Mouse (Mus musculus) naive thymus-derived CD4-positive, alpha-beta T cell, adult 2 months (primary cell): ENCODE data around the gene Sned1.
A peak's percentile ranks its signal among the peaks of the same experiment; 100 is the strongest.
"Not testable (repeated sequence)": the region's sequence is repeated elsewhere in the genome, so short reads cannot be mapped to it uniquely, and the experiment has no call there.

Experiments used
- DNase-seq: peaks from one replicate; pipeline ENCODE4 v3.0.0-alpha.2; 2011; ENCODE audit warnings: low read depth

Gene Sned1

DNA sequence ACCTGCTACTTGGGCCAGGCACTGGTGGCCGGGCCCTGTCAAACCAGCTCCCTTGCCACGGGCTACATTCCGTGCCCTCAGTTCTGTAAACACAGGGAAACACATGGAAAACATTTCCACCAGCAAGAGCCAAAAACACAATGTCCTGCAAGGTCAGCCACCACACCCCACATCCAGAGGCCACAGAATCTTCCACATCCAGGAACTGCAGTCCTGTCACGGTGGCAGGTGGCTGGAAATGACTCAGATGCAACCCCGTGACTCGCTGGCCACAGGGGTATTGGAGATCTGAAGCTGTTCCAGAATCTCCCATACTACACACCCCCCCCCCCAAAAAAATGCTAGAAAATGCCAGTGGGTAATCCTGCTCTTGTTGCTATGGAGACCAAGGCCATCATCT, 6.4 kb upstream of the Sned1 start:
- DNase-seq, result no peak

DNA sequence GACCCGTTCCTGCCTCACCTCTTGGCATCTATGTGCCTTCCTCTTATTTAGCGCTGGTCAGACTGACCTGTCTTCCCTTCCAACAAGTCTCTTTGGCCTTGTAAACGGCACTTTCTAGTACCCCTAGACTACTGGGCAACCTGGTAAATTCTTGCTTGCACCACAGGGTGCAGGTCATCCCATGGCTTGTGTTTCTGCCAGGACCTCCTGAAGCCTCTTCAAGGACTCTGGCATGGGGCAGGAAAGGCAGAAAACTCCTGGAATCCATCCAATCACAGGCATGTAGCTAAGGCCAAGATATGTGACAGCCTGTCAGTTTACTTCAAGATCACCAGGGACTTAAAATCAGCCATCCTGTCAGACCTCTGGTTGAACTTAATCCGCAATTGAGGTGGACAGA, 6.0 kb upstream of the Sned1 start:
- no peak for DNase-seq

DNA sequence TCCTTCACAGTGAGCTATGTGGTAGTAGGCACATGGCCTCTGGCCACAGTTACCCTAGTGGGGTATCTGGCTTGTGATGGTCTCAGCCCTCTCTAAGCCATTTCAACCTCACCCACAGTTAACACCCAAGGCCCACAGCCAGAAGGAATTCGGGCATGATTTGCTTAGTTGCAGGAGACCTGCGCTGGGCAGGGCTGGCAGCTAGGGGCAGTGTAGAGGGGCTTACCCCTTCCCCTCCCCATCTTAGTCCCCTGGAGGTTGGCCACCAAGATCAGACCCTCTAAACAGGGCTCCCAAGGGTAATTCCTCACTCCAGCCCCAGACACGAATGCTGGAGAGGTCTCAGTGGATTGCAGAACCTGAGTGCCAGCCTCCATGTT, 894 bp downstream of the Sned1 start:
- DNase-seq, result no peak

DNA sequence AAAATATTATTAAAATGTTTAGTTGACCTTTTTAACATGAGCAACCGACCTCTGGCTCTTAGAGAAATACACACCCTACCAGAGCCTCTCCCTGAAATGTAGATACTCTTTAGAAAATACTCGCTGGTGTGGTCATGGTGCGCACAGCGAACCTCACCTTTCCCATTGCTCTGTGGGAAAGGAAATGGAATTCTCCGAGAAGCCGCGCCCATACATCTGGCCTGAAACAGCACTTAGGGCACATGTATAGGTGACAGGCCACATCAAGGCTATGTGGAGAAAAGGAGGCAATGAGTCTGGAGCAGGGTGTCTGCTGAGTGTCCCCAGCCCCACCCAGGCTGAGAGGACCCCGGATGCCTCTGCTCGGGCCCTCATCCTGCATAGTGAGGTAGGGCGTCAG, 2.0 kb downstream of the Sned1 start:
- DNase-seq, result no peak

DNA sequence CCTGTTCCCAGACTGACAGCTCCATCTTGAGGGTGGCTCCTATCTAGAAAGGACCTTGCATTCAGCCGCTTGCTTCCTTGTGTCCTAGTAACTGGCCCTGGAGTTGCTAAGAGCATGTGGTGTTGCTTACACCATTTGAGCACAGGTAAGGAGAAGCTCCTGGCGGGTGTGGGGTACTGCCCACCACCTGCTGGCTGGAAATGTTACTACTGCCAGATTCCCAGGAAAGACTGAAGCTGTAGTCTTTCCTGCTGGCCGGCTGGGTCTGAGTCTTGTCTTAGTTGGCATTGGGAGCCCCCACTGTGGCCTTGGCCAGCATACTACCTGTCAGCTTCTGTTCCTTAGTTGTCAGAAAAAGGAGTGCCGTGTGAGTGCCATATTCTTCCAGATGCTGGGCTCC, 2.6 kb downstream of the Sned1 start:
- DNase-seq, result no peak

DNA sequence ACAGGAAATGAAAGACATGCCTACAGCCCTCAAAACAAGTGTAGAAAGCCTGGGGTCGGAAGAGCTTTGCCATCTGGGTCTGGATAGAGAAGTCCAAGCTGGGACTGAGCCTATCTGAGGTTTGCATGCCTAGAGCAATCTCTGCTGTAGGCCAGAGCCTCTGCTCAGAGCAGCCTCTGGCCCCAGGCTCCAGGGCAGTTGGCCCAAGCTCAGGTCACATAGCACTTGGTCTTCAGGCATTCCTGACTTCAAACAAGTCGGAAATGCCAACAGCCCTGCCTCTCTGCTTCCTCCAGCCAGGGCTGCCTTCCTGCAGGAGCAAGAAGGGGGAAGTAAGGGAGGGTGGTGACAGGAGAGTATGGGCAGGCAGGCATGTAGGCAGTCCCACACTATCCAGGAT, 10.3 kb downstream of the Sned1 start:
- DNase-seq, result no peak

DNA sequence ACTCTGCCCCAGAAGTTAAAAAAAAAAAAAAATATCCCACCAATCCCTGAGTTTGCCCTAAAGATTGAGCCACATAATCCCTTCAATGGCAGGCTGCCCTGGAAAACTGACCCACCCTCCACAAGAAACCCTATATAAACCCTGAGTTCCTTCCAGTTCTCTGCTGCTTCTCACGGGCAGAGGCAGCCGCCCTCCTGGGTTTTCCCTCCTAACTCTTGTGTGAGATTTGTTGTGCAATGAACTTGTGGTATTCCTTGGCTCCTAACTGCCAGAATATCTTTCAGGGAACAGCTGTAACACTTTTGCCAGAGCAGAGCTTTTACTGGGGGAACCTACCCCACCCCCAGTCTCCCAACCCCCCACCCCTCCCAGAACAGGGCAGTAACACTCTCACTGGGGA, 16.9 kb downstream of the Sned1 start:
- no peak for DNase-seq

DNA sequence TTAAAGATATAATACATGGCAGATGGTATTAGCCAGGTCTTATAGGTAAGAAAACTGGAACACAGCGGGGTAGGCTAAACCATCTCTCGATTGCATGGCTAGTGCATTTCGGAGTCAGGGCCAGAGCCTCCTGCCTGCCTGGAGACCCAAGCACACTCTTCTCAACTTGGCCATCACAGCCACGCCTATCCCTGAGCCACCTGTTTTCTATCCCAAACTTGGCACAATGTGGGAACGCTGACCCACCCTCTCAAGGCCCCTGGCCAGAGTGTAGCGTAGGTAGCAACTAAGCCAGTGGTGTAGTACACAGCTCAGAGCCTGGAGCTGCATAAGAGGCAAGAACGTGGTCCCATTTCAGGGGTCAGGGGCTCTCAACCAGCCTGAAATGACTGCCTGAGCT, 20.1 kb downstream of the Sned1 start:
- DNase-seq, result no peak

DNA sequence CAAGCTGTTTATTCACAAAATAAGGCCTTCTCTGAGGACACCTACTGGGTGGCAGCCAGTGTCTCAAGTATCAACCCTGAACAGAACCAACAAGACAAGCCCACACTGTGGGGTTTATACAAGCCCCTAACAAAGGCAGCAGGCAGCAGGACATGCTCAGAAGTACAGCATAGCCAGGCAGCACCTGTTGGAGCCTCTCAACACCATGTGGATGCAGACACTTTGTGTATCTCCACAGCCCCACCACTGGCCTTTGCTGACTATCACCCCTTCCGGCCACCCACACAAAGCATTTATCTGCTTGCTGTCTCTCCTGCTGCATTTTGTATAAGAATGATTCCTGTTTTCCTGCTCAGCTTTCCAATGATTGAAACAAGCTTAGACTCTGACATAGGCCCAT, 21.9 kb downstream of the Sned1 start:
- no peak for DNase-seq

DNA sequence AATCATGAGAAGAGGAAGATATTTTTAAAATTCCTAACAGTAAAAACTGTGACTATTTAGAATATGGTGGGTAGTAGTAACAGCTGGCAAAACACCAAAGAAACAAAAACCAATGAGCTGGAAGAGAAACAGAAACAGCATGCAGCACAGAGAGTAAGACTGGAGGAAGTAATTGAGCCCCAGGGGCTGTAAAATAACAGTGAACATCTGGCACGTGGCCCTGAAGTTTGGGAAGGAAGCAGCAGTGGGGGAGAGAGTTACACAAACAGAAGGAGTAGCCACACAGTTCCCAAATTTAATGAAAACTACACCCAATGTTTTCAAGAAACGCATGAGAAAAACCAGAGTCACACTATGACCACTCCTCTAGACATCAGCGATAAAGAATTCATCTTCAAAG, 31.6 kb downstream of the Sned1 start:
- no peak for DNase-seq

DNA sequence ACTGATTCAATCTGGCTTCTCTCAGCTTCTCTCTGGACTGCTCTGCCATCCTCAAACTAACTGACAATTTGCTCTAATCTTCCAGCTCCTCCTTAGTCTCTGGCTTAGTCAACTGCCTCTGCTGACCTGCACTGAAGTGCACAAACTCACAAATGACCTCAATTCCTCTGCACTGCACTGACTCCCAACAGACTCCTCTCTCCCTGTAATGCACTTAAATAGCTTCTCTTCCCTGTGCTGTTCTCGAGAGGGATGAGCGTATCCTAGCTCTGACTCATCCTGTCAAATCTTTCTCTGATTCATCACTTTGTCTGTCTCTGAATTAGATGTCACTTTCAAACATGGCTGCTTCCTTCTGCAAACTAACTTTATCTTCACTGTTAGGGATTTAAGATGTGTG, 32.6 kb downstream of the Sned1 start:
- no peak for DNase-seq

DNA sequence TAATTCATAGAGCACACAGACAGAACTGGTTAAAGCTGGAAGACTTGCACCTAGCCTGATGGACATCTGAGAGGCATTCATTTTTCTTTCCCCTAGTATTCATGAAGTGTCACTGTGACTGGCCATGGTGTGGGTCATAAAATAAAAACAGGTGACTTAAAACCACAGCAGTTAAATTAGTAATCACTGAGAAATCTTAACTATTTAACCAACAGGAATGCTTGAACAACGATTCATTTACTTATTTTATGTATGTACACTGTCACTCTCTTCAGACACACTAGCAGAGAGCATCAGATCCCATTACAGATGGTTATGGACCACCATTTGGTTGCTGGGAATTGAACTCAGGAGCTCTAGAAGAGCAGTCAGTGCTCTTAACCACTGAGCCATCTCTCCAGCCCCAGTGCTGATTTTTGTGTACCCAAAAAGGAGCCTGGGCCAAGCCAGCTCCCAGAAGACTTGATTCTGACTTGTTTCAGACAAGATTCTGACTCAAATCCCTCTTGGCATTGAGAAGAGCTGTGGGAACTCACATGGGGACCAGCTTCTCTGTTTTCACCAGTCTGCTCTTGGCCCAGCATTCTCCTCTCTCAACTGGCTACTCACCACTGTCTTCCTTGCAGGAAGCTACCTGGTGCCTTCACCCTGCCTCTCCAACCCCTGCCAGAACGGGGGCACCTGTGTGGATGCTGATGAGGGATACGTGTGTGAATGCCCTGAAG, 35.0 kb downstream of the Sned1 start:
- no peak for DNase-seq

DNA sequence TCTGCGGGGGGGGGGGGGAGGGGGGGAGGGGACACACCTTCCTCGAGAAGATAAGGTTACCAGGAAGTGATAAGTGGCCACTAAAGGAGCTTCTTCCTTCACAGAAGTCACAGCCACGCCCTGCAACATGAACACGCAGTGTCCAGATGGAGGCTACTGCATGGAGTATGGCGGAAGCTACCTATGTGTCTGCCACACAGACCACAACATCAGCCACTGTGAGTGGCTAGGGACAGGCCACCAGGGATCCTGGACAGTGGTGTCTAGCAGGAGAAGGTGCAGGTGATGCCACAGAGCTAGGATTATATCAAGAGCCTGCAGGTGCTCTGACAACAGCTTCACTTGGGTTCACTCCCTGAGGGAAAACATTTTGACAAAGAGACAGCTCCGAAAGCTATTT, 36.1 kb downstream of the Sned1 start:
- no peak for DNase-seq

DNA sequence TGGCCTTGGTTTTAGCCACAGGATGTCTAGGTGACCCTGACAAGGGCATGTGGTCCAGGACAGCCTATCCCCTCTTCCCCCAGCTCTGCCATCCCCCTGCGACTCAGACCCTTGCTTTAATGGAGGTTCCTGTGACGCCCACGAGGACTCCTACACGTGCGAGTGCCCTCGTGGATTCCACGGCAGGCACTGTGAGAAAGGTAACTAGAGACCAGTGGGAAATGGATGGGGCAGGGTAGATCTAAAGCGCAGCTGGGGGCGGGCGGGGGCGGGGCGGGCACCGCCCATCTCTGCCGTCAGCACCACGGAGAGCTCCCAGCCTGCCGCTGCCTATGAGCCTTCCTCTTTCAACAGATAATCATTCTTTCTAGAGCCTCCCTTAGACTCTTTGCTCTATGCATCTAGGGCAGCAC, 36.8 kb downstream of the Sned1 start:
- DNase-seq, result peak; percentile 9

DNA sequence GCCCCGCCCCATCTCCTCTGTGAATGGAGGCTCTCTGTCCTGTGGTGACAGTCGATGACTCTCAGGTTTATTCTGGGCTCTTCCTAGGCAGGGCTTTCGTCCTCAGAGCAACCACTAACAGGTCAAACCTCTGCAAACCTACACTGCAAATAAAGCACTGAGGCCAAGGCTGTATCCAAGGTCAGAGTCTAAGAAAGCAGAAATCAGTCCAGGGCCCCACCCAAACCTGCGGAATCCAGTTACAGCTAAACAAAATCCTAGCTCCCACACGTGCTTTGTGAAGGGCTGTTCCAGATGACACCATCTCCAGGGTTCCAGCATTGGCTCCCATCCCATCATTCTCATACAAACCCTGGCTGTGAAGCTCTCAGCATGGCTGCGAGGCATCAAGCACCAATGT, 39.9 kb downstream of the Sned1 start:
- DNase-seq, result no peak

DNA sequence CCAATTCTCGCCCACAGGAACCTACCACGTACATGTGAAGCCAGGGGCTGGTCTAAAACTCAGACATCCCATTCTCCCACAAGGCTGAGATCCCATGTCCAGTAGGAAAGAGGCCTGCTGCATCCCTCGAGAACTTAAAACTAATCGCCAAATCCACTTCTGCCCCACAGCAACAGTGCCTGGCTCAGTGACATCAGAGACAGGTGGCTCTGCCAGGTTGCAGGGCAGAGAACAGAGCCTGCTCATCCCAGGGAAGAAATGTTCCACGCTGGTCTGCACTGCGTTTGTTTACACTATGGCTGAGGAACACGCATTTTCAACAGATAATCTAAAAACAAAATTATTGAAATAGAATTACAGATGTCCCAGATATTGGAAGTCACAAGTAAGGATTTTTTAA, 41.4 kb downstream of the Sned1 start:
- no peak for DNase-seq

DNA sequence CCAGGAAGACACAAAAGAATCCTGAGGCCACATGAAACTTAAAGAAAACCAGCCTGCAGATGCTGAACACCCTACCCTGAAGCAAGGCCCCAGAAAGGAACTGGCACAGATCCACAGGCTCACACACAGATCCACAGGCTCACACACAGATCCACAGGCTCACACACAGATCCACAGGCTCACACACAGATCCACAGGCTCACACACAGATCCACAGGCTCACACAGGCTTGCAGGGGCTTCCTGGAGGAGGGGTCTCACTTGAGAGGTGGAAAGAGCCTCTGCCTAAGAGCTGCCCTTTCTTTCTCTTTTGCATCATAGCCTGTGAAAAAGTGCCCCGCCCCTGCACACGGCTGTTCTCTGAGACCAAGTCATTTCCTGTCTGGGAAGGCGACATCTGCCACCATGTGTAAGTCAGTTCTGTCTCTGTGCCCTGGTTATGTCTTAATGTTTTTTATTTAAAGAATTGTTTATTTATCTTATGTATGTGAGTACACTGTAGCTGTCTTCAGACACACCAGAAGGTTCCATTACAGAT, 54.1 kb downstream of the Sned1 start:
- peak; percentile 9 for DNase-seq

DNA sequence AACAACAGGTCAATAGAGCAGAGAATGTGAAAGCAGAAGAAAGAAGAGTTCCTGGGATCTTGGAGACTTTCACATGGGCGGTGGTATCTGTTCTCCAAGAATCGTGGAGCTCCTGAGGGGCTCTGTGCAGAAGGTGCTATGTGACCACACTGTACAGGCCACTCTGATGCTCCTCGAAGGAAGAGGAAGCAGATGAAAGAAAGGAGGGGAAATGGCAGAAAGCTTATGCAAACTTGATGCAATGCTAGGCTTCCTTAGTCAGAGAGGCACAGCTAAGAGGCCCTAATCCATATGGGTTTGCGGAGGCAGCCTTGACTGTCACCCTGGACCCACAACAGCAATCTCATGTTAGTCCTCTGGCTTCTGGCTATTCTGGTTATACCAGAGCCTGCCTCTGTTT, 55.3 kb downstream of the Sned1 start:
- DNase-seq, result no peak

DNA sequence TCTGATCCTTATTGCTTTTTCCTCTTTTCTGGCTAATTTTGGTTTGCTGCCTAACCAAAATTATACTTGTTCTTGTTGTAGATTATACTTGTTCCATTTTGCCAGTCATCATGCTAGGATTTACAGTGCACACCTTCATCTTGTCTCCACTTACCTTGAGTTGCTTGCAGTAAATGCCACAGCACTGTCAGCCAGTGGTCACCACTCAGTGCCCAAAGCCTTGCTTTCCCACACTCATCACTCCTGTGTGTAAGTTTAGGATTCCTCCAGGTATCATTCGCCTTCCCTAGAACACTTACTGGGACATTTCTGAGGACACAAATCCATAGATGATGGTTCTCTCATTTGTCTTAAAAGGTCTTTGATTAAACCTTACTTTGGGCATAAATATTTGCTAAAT, 56.0 kb downstream of the Sned1 start:
- no peak for DNase-seq

DNA sequence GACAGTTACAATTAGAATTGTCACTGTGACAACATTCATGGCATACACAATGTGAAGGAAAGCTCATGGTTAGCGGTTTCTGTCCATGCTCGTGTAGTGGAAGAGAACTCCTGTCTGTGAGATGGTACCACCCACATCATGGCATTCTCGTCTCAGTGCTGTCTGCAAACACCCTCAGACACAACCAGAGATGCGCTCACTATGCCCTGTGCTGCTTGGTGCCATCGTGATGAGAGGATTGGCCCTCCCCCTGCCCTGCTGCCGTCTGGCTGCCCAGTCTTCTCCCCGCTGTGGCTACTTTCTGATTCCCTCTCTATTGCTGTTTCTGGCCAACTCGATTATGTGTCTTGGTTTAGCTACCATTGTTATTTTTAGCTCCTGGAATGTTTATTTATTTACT, 56.4 kb downstream of the Sned1 start:
- no peak for DNase-seq

DNA sequence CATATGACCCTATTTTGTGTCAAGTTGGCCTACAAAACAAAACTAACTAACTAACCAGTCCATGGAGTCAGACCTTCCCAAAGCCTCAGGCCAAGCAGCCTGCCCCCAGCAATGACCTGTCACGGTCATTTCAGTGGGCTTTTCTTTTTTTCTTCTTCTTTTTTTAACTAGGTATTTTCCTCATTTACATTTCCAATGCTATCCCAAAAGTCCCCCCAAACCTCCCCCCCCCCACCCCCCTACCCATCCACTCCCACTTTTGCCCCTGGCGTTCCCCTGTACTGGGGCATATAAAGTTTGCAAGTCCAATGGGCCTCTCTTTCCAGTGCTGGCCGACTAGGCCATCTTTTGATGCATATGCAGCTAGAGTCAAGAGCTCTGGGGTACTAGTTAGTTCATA, 58.9 kb downstream of the Sned1 start:
- not testable (repeated sequence) for DNase-seq

DNA sequence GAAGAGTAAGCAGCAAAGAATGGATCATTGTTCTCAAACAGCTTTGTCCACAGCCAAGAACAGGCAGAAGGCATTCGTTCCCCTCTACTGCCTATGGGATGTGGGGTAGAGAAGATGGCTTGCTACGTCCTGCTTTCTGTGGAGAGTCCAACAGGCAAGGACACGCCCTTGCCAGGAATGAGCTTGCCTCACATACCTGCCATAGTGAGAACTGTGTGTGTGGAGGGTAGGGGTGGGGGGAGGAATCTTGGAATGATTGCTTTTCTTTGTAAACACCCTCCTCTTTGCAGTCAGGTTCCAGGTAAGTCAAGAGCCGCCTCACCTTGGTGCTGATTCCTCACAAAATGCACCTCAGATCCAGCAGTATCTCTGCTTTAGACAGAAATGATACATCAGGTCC, 64.2 kb downstream of the Sned1 start:
- no peak for DNase-seq

DNA sequence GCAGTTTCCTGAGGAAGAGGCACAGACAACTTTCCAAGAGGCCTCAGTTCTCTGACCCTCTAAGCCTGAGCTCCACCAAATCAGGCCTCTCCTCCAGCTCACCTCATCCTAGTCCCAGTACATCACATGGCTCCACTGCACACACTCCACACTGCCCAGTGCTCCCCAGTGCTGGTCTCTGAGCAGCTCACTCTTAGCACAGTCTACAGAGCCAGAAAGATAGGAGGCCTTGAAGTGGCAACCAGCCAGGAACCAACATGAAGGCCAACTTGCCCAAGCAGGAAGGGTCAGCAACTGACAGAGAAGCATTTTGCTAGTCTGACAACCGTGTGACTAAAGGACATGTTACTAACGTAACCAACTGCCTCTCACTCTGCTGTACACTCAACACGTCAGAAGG, 64.9 kb downstream of the Sned1 start:
- DNase-seq, result no peak

DNA sequence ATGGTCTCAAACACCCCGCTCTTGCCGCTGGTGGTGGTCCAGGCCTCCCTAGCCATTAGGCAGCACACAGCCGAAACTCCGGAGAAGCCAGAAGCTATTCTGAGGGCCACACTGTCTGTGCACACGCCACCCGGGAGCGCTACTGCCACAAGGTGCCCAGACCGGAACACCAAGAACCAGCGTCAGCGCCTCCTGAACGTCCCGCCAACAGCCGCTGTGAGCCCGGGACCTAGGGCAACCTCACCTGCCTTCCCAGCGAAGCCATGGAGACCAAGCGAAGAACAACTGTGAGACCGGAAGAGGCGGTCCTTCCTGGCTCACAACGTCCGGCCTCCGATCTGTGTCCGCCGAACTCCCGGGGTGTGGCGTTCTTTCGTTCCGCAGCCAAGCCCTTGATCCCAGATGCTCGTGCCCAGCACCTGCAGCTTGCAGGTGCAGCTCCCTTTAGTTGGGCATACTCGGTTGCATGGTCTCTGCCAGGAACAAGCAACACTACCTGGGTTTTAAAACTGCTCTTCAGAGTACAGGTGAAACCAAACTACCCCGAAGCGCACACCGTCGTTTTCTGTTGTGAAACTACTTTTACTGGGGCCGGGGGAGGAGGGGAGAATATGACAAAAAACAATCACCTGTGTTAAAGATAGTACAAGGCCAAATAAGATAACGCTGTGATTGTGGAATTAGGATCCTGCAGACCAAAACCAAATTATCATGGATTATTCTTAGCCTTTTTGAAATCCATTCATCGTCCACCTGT, 70.1 kb downstream of the Sned1 start, which contains the start of gene Mterf4:
Gene Mterf4, minus strand, starts transcription at position 335 of the 757 bp plus-strand sequence.
- peak; percentile 85 for DNase-seq
